Mouse (Mus musculus) hindbrain, embryonic 13.5 days (tissue): ENCODE data around the gene Ankrd11. TPM values are rescaled to one million over a fixed set of nuclear protein-coding genes. Genes with fewer than 3 reads are reported as not detected.
"Not testable (repeated sequence)": the region's sequence is repeated elsewhere in the genome, so short reads cannot be mapped to it uniquely, and the experiment has no call there.

Experiments used
- ATAC-seq: fragments of 200-750 bp; cut with Nextera tagmentation; 2 replicates; pipeline ENCODE4 v1.8.0; 2017; ENCODE audit warnings: moderate TSS enrichment; ENCODE audit not compliant: low FRiP score
- H3K27ac ChIP-seq: fragments of 300-500 bp; sonication (generic); 2 replicates; pipeline ENCODE4 v1.5.1; 2015; ENCODE audit warnings: inconsistent platforms, mild to moderate bottlenecking, moderate library complexity
- H3K27me3 ChIP-seq: fragments of 300-500 bp; sonication (generic); 2 replicates; pipeline ENCODE4 v1.6.1; 2015; ENCODE audit warnings: mild to moderate bottlenecking, inconsistent platforms
- H3K36me3 ChIP-seq: fragments of 300-500 bp; sonication (generic); 2 replicates; pipeline ENCODE4 v1.6.1; 2015; ENCODE audit warnings: mild to moderate bottlenecking, inconsistent platforms
- H3K4me1 ChIP-seq: fragments of 300-500 bp; sonication (generic); replicated peaks from 2 replicates; pipeline ENCODE4 v1.6.1; 2015; ENCODE audit warnings: inconsistent platforms
- H3K4me2 ChIP-seq: fragments of 300-500 bp; sonication (generic); 2 replicates; pipeline ENCODE4 v1.6.1; 2015; ENCODE audit warnings: inconsistent platforms, mild to moderate bottlenecking, moderate library complexity
- H3K4me3 ChIP-seq: fragments of 300-500 bp; sonication (generic); 2 replicates; pipeline ENCODE4 v1.5.1; 2015; ENCODE audit warnings: mild to moderate bottlenecking, inconsistent platforms
- H3K9ac ChIP-seq: fragments of 300-500 bp; sonication (generic); 2 replicates; pipeline ENCODE4 v1.6.1; 2015; ENCODE audit warnings: mild to moderate bottlenecking, inconsistent platforms
- H3K9me3 ChIP-seq: fragments of 300-500 bp; sonication (generic); 2 replicates; pipeline ENCODE4 v1.6.1; 2016; ENCODE audit warnings: inconsistent platforms
- WGBS: fragments of 180-500 bp; shearing (Covaris S2); methylation state at CpG from one replicate; pipeline ENCODE4 v1.1.7; 2015; 5-methylcytosine and 5-hydroxymethylcytosine counted together
- polyA plus RNA-seq: library from polyadenylated mRNA; unstranded; fragments of >200 nt; fragmentation: Nextera tagmentation; extraction: Ambion mirVana; gene quantifications from 2 replicates; pipeline ENCODE4 v1.2.1, GENCODE M21; 2015

The Ankrd11 gene
- polyA plus RNA-seq, 1 experiment from 2014 or later, result 29.9 TPM

- 83% methylated on average over 11 of the region's 11 CpGs for WGBS
- Histone ChIP-seq H3K4me3 (no peak overlapping the region), H3K27me3 (no peaks in the 10 kb centered on the region), H3K9me3 (no peaks in the 10 kb centered on the region), H3K9ac (no peak overlapping the region), H3K27ac (no peak overlapping the region), H3K36me3 (no peaks in the 10 kb centered on the region), H3K4me1 (peaks cover 49% of the 10 kb centered on the region), H3K4me2 (no peak overlapping the region)
- ATAC-seq, result no peak
Observed at GRCm38 (mm10) chr8:123037487-123037886, 4.6 kb downstream of the Ankrd11 start.

GRCm38 (mm10) chr8:123036956-123037355, 5.1 kb downstream of the Ankrd11 start:
- Histone ChIP-seq H3K4me2 (no peak overlapping the region), H3K27me3 (no peaks in the 10 kb centered on the region), H3K36me3 (no peaks in the 10 kb centered on the region), H3K9ac (no peak overlapping the region), H3K4me3 (no peak overlapping the region), H3K9me3 (no peaks in the 10 kb centered on the region), H3K4me1 (peaks cover 49% of the 10 kb centered on the region), H3K27ac (no peak overlapping the region)
- ATAC-seq, result no peak
- WGBS, result 68% methylated on average over 3 of the region's 3 CpGs

- no peaks in the 10 kb centered on the region for H3K27me3 ChIP-seq
- H3K9me3 ChIP-seq, result no peaks in the 10 kb centered on the region
- no peak overlapping the region for H3K4me2 ChIP-seq
- no peak overlapping the region for H3K9ac ChIP-seq
- peaks cover 31% of the 10 kb centered on the region for H3K4me1 ChIP-seq
- no peaks in the 10 kb centered on the region for H3K36me3 ChIP-seq
- 83% methylated on average over 6 of the region's 6 CpGs for WGBS
- no peak overlapping the region for H3K27ac ChIP-seq
- ATAC-seq, result no peak
- no peak overlapping the region for H3K4me3 ChIP-seq
Observed at GRCm38 (mm10) chr8:123034171-123034570, 7.9 kb downstream of the Ankrd11 start.

GRCm38 (mm10) chr8:123033431-123033830, 8.6 kb downstream of the Ankrd11 start:
- Histone ChIP-seq H3K27ac (no peak overlapping the region), H3K4me2 (no peak overlapping the region), H3K9me3 (no peaks in the 10 kb centered on the region), H3K4me1 (peaks cover 25% of the 10 kb centered on the region), H3K4me3 (no peak overlapping the region), H3K27me3 (no peaks in the 10 kb centered on the region), H3K9ac (no peak overlapping the region), H3K36me3 (no peaks in the 10 kb centered on the region)
- no peak for ATAC-seq

- H3K36me3 ChIP-seq, result no peaks in the 10 kb centered on the region
- no peak overlapping the region for H3K4me2 ChIP-seq
- no peak overlapping the region for H3K9ac ChIP-seq
- no peak overlapping the region for H3K4me3 ChIP-seq
- H3K4me1 ChIP-seq, result peaks cover 22% of the 10 kb centered on the region
- no peaks in the 10 kb centered on the region for H3K9me3 ChIP-seq
- H3K27ac ChIP-seq, result no peak overlapping the region
- no peak for ATAC-seq
- H3K27me3 ChIP-seq, result no peaks in the 10 kb centered on the region
Observed at GRCm38 (mm10) chr8:123032730-123033129, 9.3 kb downstream of the Ankrd11 start.

- no peak for ATAC-seq
Observed at GRCm38 (mm10) chr8:123031321-123031978, 10.6 kb downstream of the Ankrd11 start.

GRCm38 (mm10) chr8:123030091-123030490, 12.0 kb downstream of the Ankrd11 start:
- not testable (repeated sequence) for H3K27ac ChIP-seq, H3K9ac ChIP-seq, H3K9me3 ChIP-seq, H3K4me2 ChIP-seq, H3K4me3 ChIP-seq, H3K27me3 ChIP-seq, ATAC-seq, H3K36me3 ChIP-seq, H3K4me1 ChIP-seq
- WGBS, result 86% methylated on average over 3 of the region's 5 CpGs

More at GRCm38 (mm10) chr8:123031321-123031978, 10.6 kb downstream of the Ankrd11 start:
- Histone ChIP-seq H3K36me3 (no peaks in the 10 kb centered on the region), H3K9ac (no peak overlapping the region), H3K4me3 (no peak overlapping the region), H3K4me1 (peaks cover 15% of the 10 kb centered on the region), H3K27ac (no peak overlapping the region), H3K9me3 (no peaks in the 10 kb centered on the region), H3K4me2 (no peak overlapping the region), H3K27me3 (no peaks in the 10 kb centered on the region)
- 91% methylated on average over 7 of the region's 7 CpGs for WGBS

GRCm38 (mm10) chr8:123027786-123028185, 14.3 kb downstream of the Ankrd11 start:
- H3K9me3 ChIP-seq, result no peaks in the 10 kb centered on the region
- no peaks in the 10 kb centered on the region for H3K27me3 ChIP-seq
- H3K9ac ChIP-seq, result no peak overlapping the region
- peaks cover 4% of the 10 kb centered on the region; the same call in 1 of the 2 replicates for H3K4me1 ChIP-seq
- H3K27ac ChIP-seq, result no peak overlapping the region
- no peaks in the 10 kb centered on the region for H3K36me3 ChIP-seq
- ATAC-seq, result no peak
- no peak overlapping the region for H3K4me2 ChIP-seq
- 93% methylated on average over 8 of the region's 8 CpGs for WGBS
- H3K4me3 ChIP-seq, result no peak overlapping the region

GRCm38 (mm10) chr8:123025951-123026351, 16.1 kb downstream of the Ankrd11 start:
- no peak overlapping the region for H3K4me3 ChIP-seq
- no peak overlapping the region for H3K27ac ChIP-seq
- H3K27me3 ChIP-seq, result no peaks in the 10 kb centered on the region
- H3K4me2 ChIP-seq, result no peak overlapping the region
- H3K4me1 ChIP-seq, result peaks cover 15% of the 10 kb centered on the region
- no peaks in the 10 kb centered on the region for H3K9me3 ChIP-seq
- no peaks in the 10 kb centered on the region for H3K36me3 ChIP-seq
- no peak overlapping the region for H3K9ac ChIP-seq
- WGBS, result 88% methylated on average over 3 of the region's 3 CpGs
- ATAC-seq, result no peak

GRCm38 (mm10) chr8:123024226-123024625, 17.9 kb downstream of the Ankrd11 start:
- H3K27me3 ChIP-seq, result no peaks in the 10 kb centered on the region
- ATAC-seq, result no peak
- H3K4me1 ChIP-seq, result peaks cover 26% of the 10 kb centered on the region
- H3K9me3 ChIP-seq, result no peaks in the 10 kb centered on the region
- no peak overlapping the region for H3K4me2 ChIP-seq
- H3K4me3 ChIP-seq, result no peak overlapping the region
- no peaks in the 10 kb centered on the region for H3K36me3 ChIP-seq
- H3K9ac ChIP-seq, result no peak overlapping the region
- no peak overlapping the region for H3K27ac ChIP-seq
- 98% methylated on average over 2 of the region's 2 CpGs for WGBS

- WGBS, result 91% methylated on average over 3 of the region's 3 CpGs
- Histone ChIP-seq H3K27ac (no peak overlapping the region), H3K9me3 (no peaks in the 10 kb centered on the region), H3K27me3 (no peaks in the 10 kb centered on the region), H3K4me2 (no peak overlapping the region), H3K4me1 (peaks cover 39% of the 10 kb centered on the region), H3K36me3 (no peaks in the 10 kb centered on the region), H3K9ac (no peak overlapping the region), H3K4me3 (no peak overlapping the region)
- ATAC-seq, result no peak
Observed at GRCm38 (mm10) chr8:123022727-123023126, 19.4 kb downstream of the Ankrd11 start.

GRCm38 (mm10) chr8:123021259-123021658, 20.8 kb downstream of the Ankrd11 start:
- H3K4me2 ChIP-seq, result no peak overlapping the region
- H3K27ac ChIP-seq, result no peak overlapping the region
- H3K4me3 ChIP-seq, result no peak overlapping the region
- no peaks in the 10 kb centered on the region for H3K9me3 ChIP-seq
- peaks cover 52% of the 10 kb centered on the region for H3K4me1 ChIP-seq
- H3K27me3 ChIP-seq, result no peaks in the 10 kb centered on the region
- WGBS, result 90% methylated on average over 1 of the region's 1 CpGs
- no peak for ATAC-seq
- no peaks in the 10 kb centered on the region for H3K36me3 ChIP-seq
- H3K9ac ChIP-seq, result no peak overlapping the region

GRCm38 (mm10) chr8:123020859-123021258, 21.2 kb downstream of the Ankrd11 start:
- H3K4me3 ChIP-seq, result no peak overlapping the region
- H3K9me3 ChIP-seq, result no peaks in the 10 kb centered on the region
- H3K27ac ChIP-seq, result no peak overlapping the region
- ATAC-seq, result no peak
- no peak overlapping the region for H3K4me2 ChIP-seq
- H3K36me3 ChIP-seq, result no peaks in the 10 kb centered on the region
- 83% methylated on average over 2 of the region's 2 CpGs for WGBS
- H3K9ac ChIP-seq, result no peak overlapping the region
- no peaks in the 10 kb centered on the region for H3K27me3 ChIP-seq
- H3K4me1 ChIP-seq, result peaks cover 56% of the 10 kb centered on the region
